Mouse (Mus musculus) kidney, adult 2 months (tissue): ENCODE results near the gene Itgb5. TPM values are rescaled to one million over a fixed set of nuclear protein-coding genes. Genes with fewer than 3 reads are reported as not detected.
A peak's percentile ranks its signal among the peaks of the same experiment; 100 is the strongest.

Experiments
- DNase-seq: peaks from one replicate; pipeline ENCODE4 v3.0.0; 2021
- H3K27ac ChIP-seq: fragments of 200-500 bp; 2 replicates; pipeline ENCODE4 v1.5.1; 2012; ENCODE audit warnings: low read depth, low read length, control low read depth, inconsistent platforms; ENCODE audit not compliant: insufficient read depth
- H3K27me3 ChIP-seq: fragments of 200-500 bp; replicated peaks from 2 replicates; pipeline ENCODE4 v1.6.1; 2012; ENCODE audit warnings: mild to moderate bottlenecking, moderate library complexity, low read length, inconsistent platforms; ENCODE audit not compliant: control insufficient read depth, insufficient read depth
- H3K36me3 ChIP-seq: fragments of 200-500 bp; 2 replicates; pipeline ENCODE4 v1.6.1; 2012; ENCODE audit warnings: mild to moderate bottlenecking, moderate library complexity, low read length, inconsistent platforms; ENCODE audit not compliant: control insufficient read depth, insufficient read depth
- H3K4me1 ChIP-seq: fragments of 200-500 bp; 2 replicates; pipeline ENCODE4 v1.6.1; 2011; ENCODE audit warnings: low read length; ENCODE audit not compliant: control insufficient read depth, insufficient read depth
- H3K4me3 ChIP-seq: fragments of 200-500 bp; 2 replicates; pipeline ENCODE4 v1.5.1; 2011; ENCODE audit warnings: mild to moderate bottlenecking, low read depth, low read length, control low read depth; ENCODE audit not compliant: insufficient read depth
- CTCF ChIP-seq: fragments of 200-500 bp; conservative IDR thresholded peaks from 2 replicates; pipeline ENCODE4 v1.5.1; 2011; ENCODE audit warnings: low read depth, mild to moderate bottlenecking, control low read depth, low read length, moderate library complexity, mixed read lengths; ENCODE audit not compliant: insufficient read depth, insufficient read length
- POLR2A ChIP-seq: fragments of 200-500 bp; IDR thresholded peaks from one replicate; pipeline ENCODE4 v1.6.1; 2011; ENCODE audit warnings: low read depth, low read length, control low read depth
- WGBS: fragments of 180-500 bp; shearing (Covaris S2); methylation state at CpG from one replicate; pipeline ENCODE4 v1.1.7; 2018; 5-methylcytosine and 5-hydroxymethylcytosine counted together
- polyA plus RNA-seq: library from polyadenylated mRNA; depleted of rRNA; stranded (reverse); fragments of >200 nt; gene quantifications from 2 replicates; pipeline ENCODE4 v1.2.3, GENCODE M21; 2012

The Itgb5 gene
- polyA plus RNA-seq, 1 experiment: 145 TPM

GRCm38 (mm10) chr16:33908239-33908638 lies 78.8 kb downstream of the Itgb5 start:
- H3K4me1 ChIP-seq: no peaks in the 10 kb centered on the region; the same call in 1 of the 2 replicates
- H3K27ac ChIP-seq: no peak overlapping the region
- H3K4me3 ChIP-seq: no peak overlapping the region
- no peak for DNase-seq
- no peak for TF ChIP-seq CTCF
- TF ChIP-seq POLR2A: no peak
- WGBS: 74% methylated on average over 4 of the region's 4 CpGs
- no peaks in the 10 kb centered on the region for H3K27me3 ChIP-seq
- no peaks in the 10 kb centered on the region; the same call in 1 of the 2 replicates for H3K36me3 ChIP-seq

DNA sequence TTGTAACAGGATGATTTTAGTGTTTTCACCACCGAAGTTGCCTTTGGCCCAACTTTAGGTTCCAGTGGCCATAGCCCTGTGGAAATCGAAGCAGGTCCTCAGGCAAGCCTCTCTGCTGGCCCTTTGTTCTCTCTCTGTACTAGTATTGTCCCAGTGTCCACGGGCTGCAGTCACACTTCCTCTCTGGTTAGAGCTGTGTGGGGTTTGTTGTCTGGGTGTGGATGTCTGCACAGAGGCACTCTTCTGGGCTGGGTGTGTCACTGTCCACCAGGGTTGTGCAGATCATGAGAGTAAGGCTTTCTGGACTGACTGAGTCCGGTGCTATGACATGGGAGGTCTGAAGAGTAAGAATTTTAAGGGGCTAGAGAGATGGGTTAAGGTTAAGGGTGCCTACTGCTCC lies 85.5 kb downstream of the Itgb5 start:
- Histone ChIP-seq H3K27ac (no peak overlapping the region), H3K27me3 (no peaks in the 10 kb centered on the region), H3K36me3 (no peaks in the 10 kb centered on the region; the same call in 1 of the 2 replicates), H3K4me1 (peaks cover 25% of the 10 kb centered on the region), H3K4me3 (no peak overlapping the region)
- TF ChIP-seq CTCF: no peak
- TF ChIP-seq POLR2A: no peak
- DNase-seq: no peak
- WGBS: 70% methylated on average over 4 of the region's 4 CpGs

GRCm38 (mm10) chr16:33916473-33917251 lies 87.2 kb downstream of the Itgb5 start:
- H3K36me3 ChIP-seq: no peaks in the 10 kb centered on the region; the same call in 1 of the 2 replicates
- DNase-seq: peak; percentile 92
- H3K4me3 ChIP-seq: no peak overlapping the region
- peaks cover 25% of the 10 kb centered on the region for H3K4me1 ChIP-seq
- TF ChIP-seq POLR2A: no peak
- TF ChIP-seq CTCF: no peak
- H3K27me3 ChIP-seq: no peaks in the 10 kb centered on the region
- peak overlapping the region; percentile 33 for H3K27ac ChIP-seq
- WGBS: 23% methylated on average over 12 of the region's 12 CpGs

DNA sequence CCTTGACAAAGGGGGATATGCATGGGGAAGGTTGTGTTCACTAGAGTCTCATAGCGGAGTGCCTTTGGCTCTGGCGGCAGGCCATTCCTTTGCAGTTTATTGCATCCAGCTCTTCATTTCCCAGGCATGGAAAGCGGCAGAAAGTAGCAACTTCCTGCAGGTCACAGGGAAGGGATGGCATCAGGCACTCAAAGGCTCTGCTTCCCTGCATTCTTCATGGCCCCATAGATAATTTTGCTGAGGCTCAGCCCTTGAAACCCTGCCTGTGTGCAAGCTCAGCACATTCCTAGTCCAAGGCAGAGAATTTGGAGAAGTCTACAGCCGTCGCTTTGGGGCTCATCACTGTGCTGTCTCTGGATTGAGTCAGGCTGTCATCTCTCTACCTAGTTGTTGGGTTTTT lies 87.9 kb downstream of the Itgb5 start:
- no peaks in the 10 kb centered on the region for H3K27me3 ChIP-seq
- no peak overlapping the region for H3K4me3 ChIP-seq
- no peaks in the 10 kb centered on the region; the same call in 1 of the 2 replicates for H3K36me3 ChIP-seq
- no peak for TF ChIP-seq POLR2A
- no peak for TF ChIP-seq CTCF
- 47% methylated on average over 5 of the region's 5 CpGs for WGBS
- peak overlapping the region; percentile 33 for H3K27ac ChIP-seq
- peak; percentile 56 for DNase-seq
- peaks cover 30% of the 10 kb centered on the region for H3K4me1 ChIP-seq

DNA sequence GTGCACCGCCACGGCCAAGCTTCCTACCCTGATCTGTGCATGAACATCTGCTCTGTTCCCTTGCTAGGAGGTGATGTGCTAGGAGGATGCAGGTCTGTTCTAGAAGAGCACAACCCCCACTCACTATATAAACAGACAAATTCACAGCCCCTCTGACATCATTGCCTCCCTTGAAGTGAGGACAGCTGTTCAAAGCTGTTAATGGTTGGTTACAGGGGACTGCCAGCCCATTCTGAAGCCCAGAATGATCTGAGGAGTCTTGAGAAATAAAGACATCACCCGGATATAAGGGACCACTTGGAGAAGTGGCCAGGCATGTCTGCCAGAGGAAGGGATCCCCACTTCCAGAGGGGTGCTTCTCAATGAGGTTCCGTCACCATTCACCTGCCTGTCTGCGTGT lies 88.5 kb downstream of the Itgb5 start:
- Histone ChIP-seq H3K36me3 (no peaks in the 10 kb centered on the region; the same call in 1 of the 2 replicates), H3K27ac (0 out of 2 replicates have a peak overlapping the region, but pooled peaks have one; percentile 10), H3K27me3 (no peaks in the 10 kb centered on the region), H3K4me3 (no peak overlapping the region), H3K4me1 (peaks cover 30% of the 10 kb centered on the region)
- 88% methylated on average over 5 of the region's 5 CpGs for WGBS
- DNase-seq: no peak
- TF ChIP-seq CTCF (no peak), POLR2A (no peak)

GRCm38 (mm10) chr16:33921514-33921913 lies 92.0 kb downstream of the Itgb5 start:
- H3K27ac ChIP-seq: peak overlapping the region; percentile 60
- H3K4me1 ChIP-seq: peaks cover 18% of the 10 kb centered on the region
- no peak for TF ChIP-seq POLR2A
- no peak for TF ChIP-seq CTCF
- no peak overlapping the region for H3K4me3 ChIP-seq
- no peak for DNase-seq
- H3K36me3 ChIP-seq: no peaks in the 10 kb centered on the region; the same call in 1 of the 2 replicates
- 78% methylated on average over 5 of the region's 5 CpGs for WGBS
- no peaks in the 10 kb centered on the region for H3K27me3 ChIP-seq
